Mouse (Mus musculus) myocyte (in vitro differentiated cells): Measurements from ENCODE around the gene Ttc32.

Source experiments
- CEBPB ChIP-seq: IDR thresholded peaks from 2 replicates; pipeline ENCODE4 v1.6.1; 2011; ENCODE audit warnings: mild to moderate bottlenecking, moderate library complexity; ENCODE audit not compliant: poor library complexity, insufficient read depth, severe bottlenecking
- E2F4 ChIP-seq: IDR thresholded peaks from one replicate; pipeline ENCODE4 v1.6.1; 2011; ENCODE audit warnings: mild to moderate bottlenecking, control low read depth, moderate library complexity; ENCODE audit not compliant: insufficient read depth
- MAX ChIP-seq: IDR thresholded peaks from one replicate; pipeline ENCODE4 v1.6.1; 2011; ENCODE audit warnings: low read depth, mild to moderate bottlenecking, control low read depth
- MYOD1 ChIP-seq, 3 experiments: IDR thresholded peaks; one replicate each; pipeline ENCODE4 v1.6.1; 2011; ENCODE audit warnings: control low read depth in 2 of 3, low read depth in 2 of 3, mild to moderate bottlenecking in 2 of 3, moderate library complexity in 1 of 3; ENCODE audit not compliant: insufficient read length in 2 of 3, control insufficient read depth in 1 of 3
- POLR2A ChIP-seq: IDR thresholded peaks from one replicate; pipeline ENCODE4 v1.6.1; 2011; ENCODE audit warnings: low read depth, mild to moderate bottlenecking, control low read depth, moderate library complexity; ENCODE audit not compliant: insufficient read length
- POLR2AphosphoS2 ChIP-seq: IDR thresholded peaks from one replicate; pipeline ENCODE4 v1.6.1; 2011; ENCODE audit warnings: low read depth, control low read depth; ENCODE audit not compliant: insufficient read length
- TCF12 ChIP-seq: IDR thresholded peaks from one replicate; pipeline ENCODE4 v1.6.1; 2011; ENCODE audit warnings: mild to moderate bottlenecking, control low read depth; ENCODE audit not compliant: poor library complexity, insufficient read depth, severe bottlenecking
- USF1 ChIP-seq: IDR thresholded peaks from one replicate; pipeline ENCODE4 v1.6.1; 2011; ENCODE audit warnings: low read depth, mild to moderate bottlenecking, control low read depth, moderate library complexity

DNA sequence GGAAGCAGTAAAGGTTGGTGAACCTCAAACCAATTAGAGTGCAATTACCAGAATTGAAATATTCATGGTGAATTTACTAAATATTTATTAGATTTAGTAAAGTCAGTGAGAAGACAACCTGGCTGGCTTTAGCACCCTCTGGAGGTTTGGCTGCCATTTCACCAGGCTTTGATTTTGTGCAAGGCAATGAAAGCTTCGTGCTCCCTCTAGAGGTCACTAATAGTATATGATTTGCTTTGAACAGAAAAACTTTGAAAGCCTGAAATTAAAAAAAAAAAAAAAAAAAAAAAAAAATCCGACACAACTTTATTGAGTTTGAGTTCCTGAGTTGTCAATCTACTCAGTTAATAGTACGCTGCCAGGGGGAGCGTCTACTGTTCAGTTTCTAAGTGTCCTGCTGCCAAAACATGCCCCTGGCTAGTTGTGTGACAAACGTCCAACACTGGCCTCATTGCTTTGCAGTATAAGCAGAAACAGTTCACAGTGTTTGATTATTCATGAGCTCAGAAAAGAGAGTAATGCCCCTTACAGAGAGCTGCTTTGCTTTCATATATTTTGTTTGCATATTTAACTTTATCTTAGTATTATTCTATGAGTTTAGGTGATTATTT lies 27.7 kb upstream of the Ttc32 start:
- no peak for TF ChIP-seq POLR2A
- TF ChIP-seq USF1 = no peak
- TF ChIP-seq E2F4 = no peak
- no peak for TF ChIP-seq MAX
- TF ChIP-seq CEBPB = no peak
- TF ChIP-seq TCF12 = no peak
- no peak for TF ChIP-seq POLR2AphosphoS2
- TF ChIP-seq MYOD1 (IDR thresholded peaks at IDR 0.05; ENCODE audit: control insufficient read depth in 1 of 3, insufficient read length in 2 of 3, low read depth in 2 of 3) = no peak
